Mouse (Mus musculus) mature B cell (primary cell): Measurements from ENCODE around the gene Gm14444.
"Not testable (repeated sequence)": the region's sequence is repeated elsewhere in the genome, so short reads cannot be mapped to it uniquely, and the experiment has no call there.

Experiments used
- in situ Hi-C: fragments of 300-500 bp; cut with MboI; formaldehyde crosslinking; loops from 2 replicates; pipeline ENCODE4 v1.14.3; 2019

The Gm14444 gene

DNA sequence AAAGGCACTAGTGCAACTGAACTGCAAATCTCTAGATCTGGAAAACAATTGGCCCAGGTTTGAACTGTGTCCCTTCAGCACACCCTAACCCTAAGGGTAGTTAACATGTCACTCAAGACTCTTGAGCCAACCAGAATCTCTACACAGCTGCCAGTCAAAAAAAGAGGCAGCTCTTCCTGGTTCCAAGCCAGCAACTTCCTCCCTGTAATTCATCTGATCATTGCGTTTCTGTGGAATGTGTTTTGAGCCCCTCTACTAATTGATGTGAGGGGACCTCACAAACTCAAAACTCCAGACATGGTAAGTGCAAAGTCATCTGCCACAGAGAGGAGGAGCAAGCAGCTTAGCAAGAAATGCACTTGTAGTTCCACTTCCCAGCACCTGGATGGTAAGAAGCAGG, at the start of gene Gm14444:
Gene Gm14444 (plus strand): TSS at position 220 of the 400 bp plus-strand sequence.
- in situ Hi-C loops = not testable (repeated sequence)

DNA sequence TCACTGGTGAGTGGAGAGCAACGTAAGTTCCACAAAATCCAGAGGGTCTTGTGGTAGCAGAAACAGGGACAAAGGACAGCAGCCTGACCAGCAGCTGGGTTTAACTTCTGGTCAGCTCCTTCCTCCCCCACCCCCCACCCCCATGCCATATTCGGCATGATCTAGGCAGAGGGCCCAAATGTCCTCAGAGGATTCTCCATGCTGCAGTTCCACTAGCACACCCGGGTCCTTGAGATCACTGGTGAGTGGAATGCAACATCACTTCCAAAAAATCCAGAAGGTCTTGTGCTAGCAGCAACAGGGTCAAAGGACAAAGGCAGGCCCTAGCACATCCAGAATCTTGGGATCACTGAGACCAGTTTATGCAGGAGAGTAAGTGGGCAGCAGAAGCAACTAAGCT, 44.6 kb upstream of the Gm14444 start:
- in situ Hi-C loops = not testable (repeated sequence)

DNA sequence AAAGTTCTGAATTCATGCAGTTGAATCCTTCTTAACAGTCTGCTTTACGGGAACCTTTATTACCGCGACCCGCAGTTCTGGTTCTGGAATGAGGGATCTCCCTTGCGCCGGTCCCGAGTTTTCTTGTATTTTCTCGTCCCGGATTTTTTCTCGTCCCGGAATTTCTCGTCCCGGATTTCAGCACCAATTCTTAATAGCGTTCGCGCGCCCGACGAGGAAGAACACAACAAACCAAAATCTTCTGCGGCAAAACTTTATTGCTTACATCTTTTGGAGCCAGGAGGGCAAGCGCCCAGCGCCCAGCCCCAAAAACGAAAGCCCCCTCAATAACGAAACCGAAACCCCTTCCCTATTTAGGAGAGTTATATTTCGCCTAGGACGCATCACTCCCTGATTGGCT, 34.2 kb downstream of the Gm14444 start:
- in situ Hi-C loops = not testable (repeated sequence)

DNA sequence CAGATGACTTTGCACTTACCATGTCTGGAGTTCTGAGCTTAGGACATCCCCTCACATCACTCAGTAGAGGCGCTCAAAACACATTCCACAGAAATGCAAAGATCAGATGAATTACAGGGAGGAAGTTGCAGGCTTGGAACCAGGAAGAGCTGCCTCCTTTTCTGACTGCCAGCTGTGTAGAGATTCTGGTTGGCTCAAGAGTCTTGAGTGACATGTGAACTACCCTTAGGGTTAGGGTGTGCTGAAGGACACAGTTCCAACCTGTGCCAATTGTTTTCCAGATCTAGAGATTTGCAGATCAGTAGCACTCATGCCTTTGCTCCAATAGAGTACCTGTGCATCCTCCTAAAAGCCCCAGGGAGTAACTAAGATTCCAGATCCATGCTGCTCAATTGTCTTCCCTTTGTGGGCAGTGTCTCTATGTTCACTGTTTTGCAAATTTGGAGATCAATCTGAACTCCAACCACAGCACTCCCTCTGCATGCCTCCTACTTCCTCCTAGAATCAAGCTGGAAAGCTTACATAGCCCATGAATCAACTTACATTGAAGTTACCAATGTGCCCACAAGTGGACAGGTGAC, 57.7 kb downstream of the Gm14444 start, which contains the start of gene Gm14393:
Gene Gm14393 (minus strand): TSS at position 101 of the 581 bp plus-strand sequence.
- in situ Hi-C loops = not testable (repeated sequence)
